Mouse (Mus musculus): ENCODE results near the gene Armc8. TPM values are rescaled to one million over a fixed set of nuclear protein-coding genes. Genes with fewer than 3 reads are reported as not detected.

Armc8 gene
- total and polyA plus RNA-seq, 2 experiments: 3.8 to 12.1 TPM

DNA sequence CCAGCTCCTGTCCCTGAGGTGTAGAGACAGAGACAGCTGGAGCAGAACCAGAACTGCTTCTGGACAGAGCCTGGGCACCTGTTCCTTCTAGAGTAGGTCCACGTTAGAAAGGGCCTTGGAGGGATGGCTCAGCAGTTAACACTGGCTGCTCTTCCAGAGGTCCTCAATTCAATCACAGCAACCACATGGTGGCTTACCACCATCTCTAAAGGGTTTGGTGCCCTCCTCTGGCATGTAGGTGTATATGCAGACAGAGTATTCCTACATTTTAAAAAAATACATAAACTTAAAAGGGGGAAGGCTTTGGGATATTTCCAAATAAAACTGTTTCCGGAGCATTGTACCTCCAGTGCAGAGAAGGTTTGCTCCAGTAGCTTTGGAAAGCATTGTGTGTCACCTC is 12.0 kb upstream of the Armc8 start:
- whole genome bisulfite sequencing: 23% methylated on average over 2 of the region's 2 CpGs
- no peak overlapping the region for H3K4me3 ChIP-seq (ENCODE audit: insufficient read depth, low read depth, low read length)
- TF ChIP-seq POLR2A (IDR thresholded peaks at IDR 0.05; ENCODE audit: extremely low read depth, insufficient read depth, low read length): no peak
- TF ChIP-seq CTCF (IDR thresholded peaks at IDR 0.05; ENCODE audit: low read depth, low read length): peak; percentile 26; the same call in 1 of the 2 replicates
- H3K4me1 ChIP-seq (ENCODE audit: control insufficient read depth, insufficient read depth, low read length): peaks cover 8% of the 10 kb centered on the region
- peak; percentile 49 for DNase-seq (ENCODE audit: extremely low read depth, low read depth, low spot score)
- H3K27ac ChIP-seq (replicated peaks; ENCODE audit: insufficient read depth, low read depth, low read length): no peak overlapping the region
- H3K9ac ChIP-seq (ENCODE audit: low read depth, low read length): no peak overlapping the region
- H3K36me3 ChIP-seq (ENCODE audit: control insufficient read depth, insufficient read depth, low read length): peaks cover 26% of the 10 kb centered on the region
- H3K27me3 ChIP-seq (ENCODE audit: control insufficient read depth, insufficient read depth, low read length): no peaks in the 10 kb centered on the region
- peaks cover 12% of the 10 kb centered on the region; the same call in 1 of the 2 replicates for H3K79me2 ChIP-seq (ENCODE audit: control insufficient read depth, insufficient read depth, low read length)

DNA sequence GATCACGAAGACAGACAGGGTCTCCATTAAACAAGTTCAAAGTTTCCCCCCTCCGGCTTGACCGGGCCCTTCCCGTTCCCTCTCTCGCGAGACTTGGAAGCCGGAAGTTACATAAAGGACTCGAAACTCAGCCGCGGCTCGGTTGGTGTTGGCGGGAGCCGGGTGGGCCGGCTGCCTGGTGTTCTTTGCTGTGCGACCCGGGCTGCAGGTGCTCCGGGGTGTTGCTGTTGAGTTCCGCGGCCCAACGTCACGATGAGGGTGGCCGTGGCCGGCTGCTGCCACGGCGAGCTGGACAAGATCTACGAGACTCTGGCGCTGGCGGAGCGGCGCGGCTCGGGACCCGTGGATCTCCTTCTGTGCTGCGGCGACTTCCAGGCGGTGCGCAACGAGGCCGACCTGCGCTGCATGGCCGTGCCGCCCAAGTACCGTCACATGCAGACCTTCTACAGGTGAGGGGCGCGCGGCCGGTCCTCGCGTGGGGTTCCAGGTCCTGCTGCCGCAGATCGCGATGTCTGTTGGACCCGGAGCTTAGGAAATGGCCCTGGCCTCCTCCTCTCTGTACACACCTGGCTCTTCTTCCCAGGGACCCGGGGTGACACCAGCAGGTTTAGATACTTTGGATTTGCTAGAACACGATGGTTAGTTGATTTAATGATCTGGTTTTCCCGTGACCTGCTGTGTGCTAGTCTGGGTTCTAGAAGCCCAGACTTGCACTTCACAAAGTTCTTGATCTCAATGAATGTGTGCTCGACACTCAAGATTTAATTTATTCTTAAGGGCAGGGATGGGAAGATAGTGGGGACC is 7.2 kb upstream of the Armc8 start, which contains the start of gene Dbr1:
Dbr1 (plus strand) TSS at position 123 of the 804 bp plus-strand sequence.
- Histone ChIP-seq H3K9ac (ENCODE audit: low read depth, low read length) (peak within 1 kb of the TSS; percentile 100), H3K79me2 (ENCODE audit: control insufficient read depth, insufficient read depth, low read length) (peaks cover 12% of the 10 kb centered on the region; the same call in 1 of the 2 replicates), H3K36me3 (ENCODE audit: control insufficient read depth, insufficient read depth, low read length) (peaks cover 4% of the 10 kb centered on the region), H3K4me3 (ENCODE audit: insufficient read depth, low read depth, low read length) (peak within 1 kb of the TSS; percentile 90), H3K27ac (replicated peaks; ENCODE audit: insufficient read depth, low read depth, low read length) (peak within 1 kb of the TSS; percentile 91), H3K27me3 (ENCODE audit: control insufficient read depth, insufficient read depth, low read length) (no peaks in the 10 kb centered on the region), H3K4me1 (ENCODE audit: control insufficient read depth, insufficient read depth, low read length) (peaks cover 8% of the 10 kb centered on the region)
- peak; percentile 75 for TF ChIP-seq POLR2A (IDR thresholded peaks at IDR 0.05; ENCODE audit: extremely low read depth, insufficient read depth, low read length)
- no peak for TF ChIP-seq CTCF (IDR thresholded peaks at IDR 0.05; ENCODE audit: low read depth, low read length)
- WGBS: under 1% methylated on average over 57 of the region's 57 CpGs
- peak; percentile 74 for DNase-seq (ENCODE audit: extremely low read depth, low read depth, low spot score)

DNA sequence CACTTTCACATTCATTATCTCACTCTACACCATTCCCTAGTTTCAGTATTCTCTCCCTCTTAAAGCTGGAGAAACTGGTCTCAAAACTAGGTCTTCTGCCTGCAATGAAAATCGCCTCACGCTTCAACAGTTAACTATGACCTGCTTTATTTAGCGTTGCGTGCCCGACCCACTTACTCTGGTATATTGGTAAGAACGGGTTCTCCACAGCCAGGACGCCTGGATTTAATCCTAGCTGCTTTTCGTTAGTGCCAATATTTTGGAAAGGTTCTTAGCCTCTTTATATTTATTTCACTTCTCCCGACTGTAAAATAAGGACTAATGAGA is 335 bp upstream of the Armc8 start:
- TF ChIP-seq POLR2A (IDR thresholded peaks at IDR 0.05; ENCODE audit: extremely low read depth, insufficient read depth, low read length) (no peak), CTCF (IDR thresholded peaks at IDR 0.05; ENCODE audit: low read depth, low read length) (no peak)

DNA sequence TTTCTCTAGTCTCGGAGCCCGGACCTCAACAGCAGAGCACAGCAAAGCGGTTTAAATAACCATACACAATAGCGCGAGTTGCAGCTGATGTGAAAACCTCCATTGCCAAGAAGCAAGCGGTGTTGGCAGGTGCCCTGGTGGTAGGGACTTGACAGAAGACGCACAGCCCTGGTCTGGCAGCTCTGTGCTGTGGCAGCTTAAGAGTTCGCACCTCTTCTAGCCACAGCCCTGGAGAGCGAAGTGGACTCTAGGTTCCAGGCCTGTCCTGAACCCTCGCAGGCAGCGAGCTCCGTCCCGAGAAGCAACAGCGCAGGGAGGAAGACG is 714 bp downstream of the Armc8 start:
- Histone ChIP-seq H3K79me2 (ENCODE audit: control insufficient read depth, insufficient read depth, low read length) (peaks cover 4% of the 10 kb centered on the region; the same call in 1 of the 2 replicates), H3K4me3 (ENCODE audit: insufficient read depth, low read depth, low read length) (peak overlapping the region; percentile 85), H3K27ac (replicated peaks; ENCODE audit: insufficient read depth, low read depth, low read length) (peak overlapping the region; percentile 92), H3K27me3 (ENCODE audit: control insufficient read depth, insufficient read depth, low read length) (no peaks in the 10 kb centered on the region), H3K36me3 (ENCODE audit: control insufficient read depth, insufficient read depth, low read length) (no peaks in the 10 kb centered on the region), H3K4me1 (ENCODE audit: control insufficient read depth, insufficient read depth, low read length) (peaks cover 9% of the 10 kb centered on the region; the same call in 1 of the 2 replicates), H3K9ac (ENCODE audit: low read depth, low read length) (peak overlapping the region; percentile 85)
- WGBS: 1% methylated on average over 15 of the region's 15 CpGs
- peak; percentile 25; the same call in 1 of the 2 replicates for TF ChIP-seq CTCF (IDR thresholded peaks at IDR 0.05; ENCODE audit: low read depth, low read length)
- TF ChIP-seq POLR2A (IDR thresholded peaks at IDR 0.05; ENCODE audit: extremely low read depth, insufficient read depth, low read length): no peak
- peak; percentile 64 for DNase-seq (ENCODE audit: extremely low read depth, low read depth, low spot score)

More for the DNA sequence above, 335 bp upstream of the Armc8 start:
- Histone ChIP-seq H3K27me3 (ENCODE audit: control insufficient read depth, insufficient read depth, low read length) (no peaks in the 10 kb centered on the region), H3K79me2 (ENCODE audit: control insufficient read depth, insufficient read depth, low read length) (peaks cover 4% of the 10 kb centered on the region; the same call in 1 of the 2 replicates), H3K36me3 (ENCODE audit: control insufficient read depth, insufficient read depth, low read length) (no peaks in the 10 kb centered on the region), H3K4me1 (ENCODE audit: control insufficient read depth, insufficient read depth, low read length) (peaks cover 8% of the 10 kb centered on the region; the same call in 1 of the 2 replicates), H3K4me3 (ENCODE audit: insufficient read depth, low read depth, low read length) (peak overlapping the region; percentile 85), H3K9ac (ENCODE audit: low read depth, low read length) (peak overlapping the region; percentile 85), H3K27ac (replicated peaks; ENCODE audit: insufficient read depth, low read depth, low read length) (peak overlapping the region; percentile 82)
- under 1% methylated on average over 9 of the region's 9 CpGs for WGBS
- no peak for DNase-seq (ENCODE audit: extremely low read depth, low read depth, low spot score)

DNA sequence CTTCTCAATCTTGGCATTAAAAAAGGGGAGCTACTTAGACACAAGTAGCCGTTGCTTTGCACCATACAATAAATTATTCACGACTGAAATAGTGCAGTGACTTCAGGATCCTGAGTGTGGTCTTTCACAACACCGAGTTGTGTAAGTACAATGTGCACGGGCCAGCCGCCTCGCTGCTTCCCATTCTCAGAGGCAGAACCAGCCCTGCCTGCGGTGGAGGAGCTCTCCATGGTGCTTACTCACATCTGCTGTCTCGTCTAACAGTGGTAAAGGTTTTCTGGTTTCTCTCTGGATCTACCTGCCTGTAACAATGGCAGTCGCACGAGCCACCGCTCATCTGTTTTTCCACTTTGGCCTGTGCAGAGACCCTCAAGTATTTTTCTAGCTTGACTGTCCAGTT is 5.0 kb downstream of the Armc8 start:
- Histone ChIP-seq H3K27ac (replicated peaks; ENCODE audit: insufficient read depth, low read depth, low read length) (no peak overlapping the region), H3K9ac (ENCODE audit: low read depth, low read length) (no peak overlapping the region), H3K36me3 (ENCODE audit: control insufficient read depth, insufficient read depth, low read length) (no peaks in the 10 kb centered on the region), H3K79me2 (ENCODE audit: control insufficient read depth, insufficient read depth, low read length) (peaks cover 7% of the 10 kb centered on the region; the same call in 1 of the 2 replicates), H3K27me3 (ENCODE audit: control insufficient read depth, insufficient read depth, low read length) (no peaks in the 10 kb centered on the region), H3K4me1 (ENCODE audit: control insufficient read depth, insufficient read depth, low read length) (peaks cover 8% of the 10 kb centered on the region; the same call in 1 of the 2 replicates), H3K4me3 (ENCODE audit: insufficient read depth, low read depth, low read length) (no peak overlapping the region)
- 6% methylated on average over 11 of the region's 11 CpGs for WGBS
- TF ChIP-seq CTCF (IDR thresholded peaks at IDR 0.05; ENCODE audit: low read depth, low read length) (no peak), POLR2A (IDR thresholded peaks at IDR 0.05; ENCODE audit: extremely low read depth, insufficient read depth, low read length) (no peak)
- DNase-seq (ENCODE audit: extremely low read depth, low read depth, low spot score): peak; percentile 82

DNA sequence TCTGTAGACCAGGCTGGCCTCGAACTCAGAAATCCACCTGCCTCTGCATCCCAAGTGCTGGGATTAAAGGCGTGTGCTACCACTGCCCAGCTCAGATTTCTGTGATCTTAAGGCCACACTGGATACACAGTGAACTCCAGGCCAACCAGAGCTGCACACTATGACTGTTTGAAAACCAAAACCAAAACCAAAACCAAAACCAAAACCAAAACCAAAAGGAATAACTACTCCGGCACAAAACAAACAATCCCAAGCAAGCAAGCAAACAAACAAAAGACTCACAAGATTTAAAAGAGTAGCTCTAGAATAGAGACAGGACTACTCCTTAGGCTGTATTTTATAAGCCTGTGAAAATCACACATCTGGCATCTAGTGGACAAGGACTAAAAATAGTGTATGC is 8.3 kb downstream of the Armc8 start:
- H3K4me1 ChIP-seq (ENCODE audit: control insufficient read depth, insufficient read depth, low read length): peaks cover 3% of the 10 kb centered on the region; the same call in 1 of the 2 replicates
- 64% methylated on average over 3 of the region's 3 CpGs for WGBS
- no peak for TF ChIP-seq CTCF (IDR thresholded peaks at IDR 0.05; ENCODE audit: low read depth, low read length)
- no peak for TF ChIP-seq POLR2A (IDR thresholded peaks at IDR 0.05; ENCODE audit: extremely low read depth, insufficient read depth, low read length)
- no peak overlapping the region for H3K9ac ChIP-seq (ENCODE audit: low read depth, low read length)
- no peaks in the 10 kb centered on the region for H3K27me3 ChIP-seq (ENCODE audit: control insufficient read depth, insufficient read depth, low read length)
- peak; percentile 37 for DNase-seq (ENCODE audit: extremely low read depth, low read depth, low spot score)
- H3K79me2 ChIP-seq (ENCODE audit: control insufficient read depth, insufficient read depth, low read length): peaks cover 7% of the 10 kb centered on the region; the same call in 1 of the 2 replicates
- peak overlapping the region; percentile 35; the same call in 1 of the 2 replicates for H3K4me3 ChIP-seq (ENCODE audit: insufficient read depth, low read depth, low read length)
- H3K36me3 ChIP-seq (ENCODE audit: control insufficient read depth, insufficient read depth, low read length): no peaks in the 10 kb centered on the region
- no peak overlapping the region for H3K27ac ChIP-seq (replicated peaks; ENCODE audit: insufficient read depth, low read depth, low read length)

All from liver, adult 2 months (tissue).